10 mouse cellular contexts compared by ENCODE assay signal in the genomic region with DNA sequence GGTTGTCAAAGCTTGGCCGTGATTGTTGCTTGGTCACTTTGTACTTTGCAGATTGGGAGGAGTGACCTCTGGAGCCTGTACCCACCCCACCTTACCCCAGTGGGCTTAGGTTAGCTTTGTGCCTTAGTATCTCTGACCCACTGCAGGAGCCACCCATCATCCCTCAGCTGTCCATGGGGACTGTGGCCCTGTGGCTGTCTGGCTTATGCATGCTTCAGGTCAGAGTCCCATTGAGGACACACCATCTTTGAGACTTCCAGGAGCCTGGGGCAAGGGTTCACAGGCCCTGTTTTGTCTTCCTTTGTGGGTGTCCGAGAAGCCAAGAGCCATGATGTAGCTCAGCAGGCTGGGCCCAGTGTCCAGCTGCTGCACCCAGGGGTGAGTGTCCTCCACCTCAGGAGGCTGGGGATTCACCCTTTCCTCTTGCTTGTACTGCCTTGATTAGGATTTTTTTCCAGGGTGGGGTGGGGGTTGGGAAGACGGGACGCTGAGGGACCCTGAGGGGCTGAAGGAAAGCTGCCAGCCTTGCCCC. TPM values are rescaled to one million over a fixed set of nuclear protein-coding genes. Genes with fewer than 3 reads are reported as not detected.
DNase-seq lines count a peak whose midpoint lies in the region; ATAC-seq and TF ChIP-seq lines count a peak whose summit lies in the region.
"Had no signal": no experiment of that assay in that cellular context is flagged by ENCODE, and none has a peak within 500 bp of the region (broad histone marks: within the 10 kb centered on the region; RNA-seq: fewer than 3 reads in every experiment).

No protein-coding gene starts in this region.

- 0 out of 2 replicates have a peak, but pooled peaks cover 6% of the 10 kb centered on the region for H3K4me1 ChIP-seq in heart, postnatal 0 days (ENCODE audit: control insufficient read depth, insufficient read depth)
- H3K4me1 ChIP-seq in cortical plate, adult 2 months (ENCODE audit: control insufficient read depth, insufficient read depth, low read length): peaks cover 4% of the 10 kb centered on the region; the same call in 1 of the 2 replicates
- H3K4me1 ChIP-seq in hindbrain, embryonic 11.5 days (replicated peaks; ENCODE audit: control insufficient read depth, insufficient read depth, low read length): no peaks in the 10 kb centered on the region; the same call in 1 of the 2 replicates
- H3K4me1 ChIP-seq in midbrain, embryonic 15.5 days: peaks cover 30% of the 10 kb centered on the region

- no peak for DNase-seq in heart, postnatal 0 days (ENCODE audit: low spot score)
- no peak for DNase-seq in heart, adult 18-20 months
- DNase-seq in hindbrain, embryonic 11.5 days (ENCODE audit: low spot score): no peak
- DNase-seq in urinary bladder, postnatal 36 days (ENCODE audit: low spot score in 2 of 2): no peak
- DNase-seq in embryo, embryonic 11 days: no peak
- DNase-seq in thymus, adult 18-20 months: no peak
- DNase-seq: lung, postnatal 4 days had no signal

- H3K4me3 ChIP-seq in heart, postnatal 0 days (ENCODE audit: low read depth, low read length): no peak overlapping the region
- H3K4me3 ChIP-seq in cortical plate, adult 2 months (ENCODE audit: insufficient read depth, low read length): peak overlapping the region; percentile 87
- H3K4me3 ChIP-seq in hindbrain, embryonic 11.5 days (ENCODE audit: low read depth, low read length): peak overlapping the region; percentile 67; the same call in 1 of the 2 replicates
- peak overlapping the region; percentile 55 for H3K4me3 ChIP-seq in midbrain, embryonic 15.5 days

- peaks cover 17% of the 10 kb centered on the region; the same call in 1 of the 2 replicates for H3K27me3 ChIP-seq in heart, postnatal 0 days (ENCODE audit: control insufficient read depth, insufficient read depth, low read length)
- H3K27me3 ChIP-seq in hindbrain, embryonic 11.5 days (ENCODE audit: control insufficient read depth, insufficient read depth, low read length): peaks cover 12% of the 10 kb centered on the region
- H3K27me3 ChIP-seq in midbrain, embryonic 15.5 days (replicated peaks): 0 out of 2 replicates have a peak, but pooled peaks cover 2% of the 10 kb centered on the region
- H3K27me3 ChIP-seq: Patski had no signal

- no peaks in the 10 kb centered on the region for H3K9me3 ChIP-seq in heart, postnatal 0 days (replicated peaks; ENCODE audit: control insufficient read depth, low read length)
- no peaks in the 10 kb centered on the region for H3K9me3 ChIP-seq in hindbrain, embryonic 11.5 days (ENCODE audit: control insufficient read depth, low read length)
- no peaks in the 10 kb centered on the region for H3K9me3 ChIP-seq in midbrain, embryonic 15.5 days

- no peak for TF ChIP-seq POLR2A in cortical plate, adult 2 months (IDR thresholded peaks at IDR 0.05; ENCODE audit: extremely low read depth, insufficient read depth, low read length)

- 79% methylated on average over 4 of the region's 4 CpGs for WGBS in heart, postnatal 0 days
- 84% methylated on average over 4 of the region's 4 CpGs for WGBS in hindbrain, embryonic 11.5 days
- 79% methylated on average over 4 of the region's 4 CpGs for WGBS in midbrain, embryonic 15.5 days

- H3K4me2 ChIP-seq in heart, postnatal 0 days (ENCODE audit: low read depth, low read length): 0 out of 2 replicates have a peak overlapping the region, but pooled peaks have one; percentile 95
- H3K4me2 ChIP-seq in hindbrain, embryonic 11.5 days (replicated peaks; ENCODE audit: low read depth, low read length): peak overlapping the region; percentile 93
- peak overlapping the region; percentile 85 for H3K4me2 ChIP-seq in midbrain, embryonic 15.5 days

- no peak overlapping the region for H3K9ac ChIP-seq in heart, postnatal 0 days (replicated peaks; ENCODE audit: low read depth, low read length)
- no peak overlapping the region for H3K9ac ChIP-seq in hindbrain, embryonic 11.5 days (ENCODE audit: low read depth, low read length)
- H3K9ac ChIP-seq in midbrain, embryonic 15.5 days: peak overlapping the region; percentile 84

- no peak for ATAC-seq in heart, postnatal 0 days (ENCODE audit: insufficient read depth, low read depth)
- ATAC-seq in hindbrain, embryonic 11.5 days (ENCODE audit: low FRiP score): no peak
- ATAC-seq in midbrain, embryonic 15.5 days (replicated peaks): no peak

- TF ChIP-seq CTCF in heart, postnatal 0 days (IDR thresholded peaks at IDR 0.05; ENCODE audit: low read depth): no peak
- no peak for TF ChIP-seq CTCF in cortical plate, adult 2 months (IDR thresholded peaks at IDR 0.05; ENCODE audit: extremely low read depth, insufficient read depth, low read length)

- H3K27ac ChIP-seq in heart, postnatal 0 days (ENCODE audit: low read depth): no peak overlapping the region
- peak overlapping the region; percentile 93; the same call in 1 of the 2 replicates for H3K27ac ChIP-seq in cortical plate, adult 2 months (ENCODE audit: insufficient read depth, low read length)
- H3K27ac ChIP-seq in hindbrain, embryonic 11.5 days (ENCODE audit: low read depth, low read length): no peak overlapping the region
- H3K27ac ChIP-seq in midbrain, embryonic 15.5 days: peak overlapping the region; percentile 97

- no peak for TF ChIP-seq EP300 in heart, postnatal 0 days (IDR thresholded peaks at IDR 0.05; ENCODE audit: low read depth)

- H3K36me3 ChIP-seq in heart, postnatal 0 days (replicated peaks; ENCODE audit: control insufficient read depth, insufficient read depth, low read length): no peaks in the 10 kb centered on the region
- H3K36me3 ChIP-seq in hindbrain, embryonic 11.5 days (ENCODE audit: control insufficient read depth, insufficient read depth, low read length): no peaks in the 10 kb centered on the region
- no peaks in the 10 kb centered on the region for H3K36me3 ChIP-seq in midbrain, embryonic 15.5 days (replicated peaks)

RNA-seq across cellular contexts. Expression of gene Fndc10, which starts 1.5 kb away (rescaled TPM):
- 4.1 and 9.7 TPM in 2 replicates for total RNA-seq in heart, postnatal 0 days (2014; rRNA removed; ENCODE audit: low replicate concordance)
- polyA plus RNA-seq in heart, postnatal 0 days (2015; fragmentation: Nextera tagmentation; extraction: Ambion mirVana): 1.8 and 2.1 TPM in 2 replicates
- total RNA-seq in heart, adult 18-20 months (2021): 1 to 10 TPM; 1.1 to 1.8 TPM
- 42.8 and 45.8 TPM in 2 replicates for polyA plus RNA-seq in cortical plate, adult 2 months (2012; rRNA removed)
- polyA plus RNA-seq in hindbrain, embryonic 11.5 days (2014; fragmentation: Nextera tagmentation; extraction: Ambion mirVana): 1.6 and 1.8 TPM in 2 replicates
- polyA plus RNA-seq in midbrain, embryonic 15.5 days (2015; fragmentation: Nextera tagmentation; extraction: Ambion mirVana): 15.7 and 17.1 TPM in 2 replicates

RNA-seq across cellular contexts. Expression of gene Ssu72, which starts 9.0 kb away (rescaled TPM):
- total RNA-seq in heart, postnatal 0 days (2014; rRNA removed; ENCODE audit: low replicate concordance): 83.6 and 95.7 TPM in 2 replicates
- 106 TPM in 2 replicates for polyA plus RNA-seq in heart, postnatal 0 days (2015; fragmentation: Nextera tagmentation; extraction: Ambion mirVana)
- 10 to 100 TPM; 42.9 to 50.7 TPM for total RNA-seq in heart, adult 18-20 months (2021)
- polyA plus RNA-seq in cortical plate, adult 2 months (2012; rRNA removed): 131 and 138 TPM in 2 replicates
- polyA plus RNA-seq in hindbrain, embryonic 11.5 days (2014; fragmentation: Nextera tagmentation; extraction: Ambion mirVana): 165 and 168 TPM in 2 replicates
- 151 and 155 TPM in 2 replicates for polyA plus RNA-seq in midbrain, embryonic 15.5 days (2015; fragmentation: Nextera tagmentation; extraction: Ambion mirVana)

RNA-seq across cellular contexts. Expression of gene Mib2, which starts 26.6 kb away (rescaled TPM):
- total RNA-seq in heart, postnatal 0 days (2014; rRNA removed; ENCODE audit: low replicate concordance): 27.3 and 30.4 TPM in 2 replicates
- polyA plus RNA-seq in heart, postnatal 0 days (2015; fragmentation: Nextera tagmentation; extraction: Ambion mirVana): 9.9 and 12.1 TPM in 2 replicates
- 10 to 100 TPM; 24.1 to 24.7 TPM for total RNA-seq in heart, adult 18-20 months (2021)
- 153 and 169 TPM in 2 replicates for polyA plus RNA-seq in cortical plate, adult 2 months (2012; rRNA removed)
- 9.9 and 12.5 TPM in 2 replicates for polyA plus RNA-seq in hindbrain, embryonic 11.5 days (2014; fragmentation: Nextera tagmentation; extraction: Ambion mirVana)
- 61.0 and 62.1 TPM in 2 replicates for polyA plus RNA-seq in midbrain, embryonic 15.5 days (2015; fragmentation: Nextera tagmentation; extraction: Ambion mirVana)

RNA-seq across cellular contexts. Expression of gene Tmem240, which starts 39.0 kb away (rescaled TPM):
- total RNA-seq in heart, postnatal 0 days (2014; rRNA removed; ENCODE audit: low replicate concordance): 0.57 and 1.7 TPM in 2 replicates
- 0.41 and 0.48 TPM in 2 replicates for polyA plus RNA-seq in heart, postnatal 0 days (2015; fragmentation: Nextera tagmentation; extraction: Ambion mirVana)
- total RNA-seq in heart, adult 18-20 months (2021): under 1 TPM; 0.25 to 0.39 TPM
- polyA plus RNA-seq in cortical plate, adult 2 months (2012; rRNA removed): 68.5 and 70.6 TPM in 2 replicates
- 0.73 and 0.91 TPM in 2 replicates for polyA plus RNA-seq in hindbrain, embryonic 11.5 days (2014; fragmentation: Nextera tagmentation; extraction: Ambion mirVana)
- polyA plus RNA-seq in midbrain, embryonic 15.5 days (2015; fragmentation: Nextera tagmentation; extraction: Ambion mirVana): 24.8 and 24.9 TPM in 2 replicates

RNA-seq across cellular contexts. Expression of gene Mmp23, which starts 42.4 kb away (rescaled TPM):
- 66.6 and 76.6 TPM in 2 replicates for total RNA-seq in heart, postnatal 0 days (2014; rRNA removed; ENCODE audit: low replicate concordance)
- polyA plus RNA-seq in heart, postnatal 0 days (2015; fragmentation: Nextera tagmentation; extraction: Ambion mirVana): 49.8 and 49.9 TPM in 2 replicates
- 1 to 10 TPM; 7.0 to 7.2 TPM for total RNA-seq in heart, adult 18-20 months (2021)
- polyA plus RNA-seq in cortical plate, adult 2 months (2012; rRNA removed): 5.9 and 6.0 TPM in 2 replicates
- 2.6 and 3.1 TPM in 2 replicates for polyA plus RNA-seq in hindbrain, embryonic 11.5 days (2014; fragmentation: Nextera tagmentation; extraction: Ambion mirVana)
- polyA plus RNA-seq in midbrain, embryonic 15.5 days (2015; fragmentation: Nextera tagmentation; extraction: Ambion mirVana): 3.8 and 5.5 TPM in 2 replicates

Comparison
In these comparisons a context has a peak if more than half of its experiments do, and no peak if none do; other contexts are left out.
1. H3K27ac ChIP-seq: peak in cortical plate, adult 2 months (single experiment) and midbrain, embryonic 15.5 days (single experiment); none in heart, postnatal 0 days (single experiment) and hindbrain, embryonic 11.5 days (single experiment).
2. Peak in every context shown above with its lines, with median percentiles within 50 percentile points of each other: H3K4me2 ChIP-seq.